12 mouse cellular contexts compared by ENCODE assay signal in the genomic region with DNA sequence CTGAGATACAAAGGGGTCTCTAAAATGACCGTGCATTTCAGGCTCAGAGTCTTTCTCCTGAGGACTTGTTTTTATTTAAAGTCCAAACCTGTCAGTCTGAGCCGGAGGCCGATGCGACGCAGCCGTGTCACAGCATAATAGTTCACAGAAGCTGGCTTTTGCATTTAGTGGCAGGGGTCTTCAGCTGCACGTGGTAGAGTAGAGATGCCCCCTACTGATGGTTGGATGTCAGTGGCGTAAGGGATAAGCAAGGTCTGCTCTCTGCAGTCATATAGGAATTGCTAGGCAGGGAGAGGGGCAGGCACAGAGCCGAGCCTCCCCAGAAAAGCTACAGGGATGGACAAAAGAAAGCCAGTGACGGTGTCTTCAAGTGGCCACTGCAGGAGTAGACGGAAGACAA. TPM values are rescaled to one million over a fixed set of nuclear protein-coding genes. Genes with fewer than 3 reads are reported as not detected.
DNase-seq lines count a peak whose midpoint lies in the region; ATAC-seq and TF ChIP-seq lines count a peak whose summit lies in the region.
"Had no signal": no experiment of that assay in that cellular context is flagged by ENCODE, and none has a peak within 500 bp of the region (broad histone marks: within the 10 kb centered on the region; RNA-seq: fewer than 3 reads in every experiment).

No protein-coding gene starts in this region.

- no peak overlapping the region for H3K27ac ChIP-seq in lung, postnatal 0 days (ENCODE audit: low read length)
- no peak overlapping the region for H3K27ac ChIP-seq in forebrain, embryonic 16.5 days (ENCODE audit: low read length)
- H3K27ac ChIP-seq in midbrain, embryonic 12.5 days (replicated peaks), result no peak overlapping the region

- H3K27me3 ChIP-seq in lung, postnatal 0 days (replicated peaks; ENCODE audit: insufficient read depth, low read length), result no peaks in the 10 kb centered on the region
- H3K27me3 ChIP-seq in forebrain, embryonic 16.5 days (replicated peaks; ENCODE audit: control insufficient read depth, insufficient read depth, low read length), result no peaks in the 10 kb centered on the region
- H3K27me3 ChIP-seq in midbrain, embryonic 12.5 days, result no peaks in the 10 kb centered on the region

- no peaks in the 10 kb centered on the region for H3K9me3 ChIP-seq in lung, postnatal 0 days (ENCODE audit: low read length)
- H3K9me3 ChIP-seq in forebrain, embryonic 16.5 days (ENCODE audit: control insufficient read depth, low read length), result no peaks in the 10 kb centered on the region
- no peaks in the 10 kb centered on the region for H3K9me3 ChIP-seq in midbrain, embryonic 12.5 days

- ATAC-seq in lung, postnatal 0 days, result no peak
- peak; percentile 54; the same call in 1 of the 2 replicates for ATAC-seq in forebrain, embryonic 16.5 days
- peak; percentile 63 for ATAC-seq in midbrain, embryonic 12.5 days (ENCODE audit: low FRiP score, low read depth)
- ATAC-seq in cerebellum, adult (ENCODE audit: insufficient number of reproducible peaks, low FRiP score, low TSS enrichment), result no peak

- no peak overlapping the region for H3K4me2 ChIP-seq in lung, postnatal 0 days (replicated peaks; ENCODE audit: low read depth, low read length)
- no peak overlapping the region for H3K4me2 ChIP-seq in forebrain, embryonic 16.5 days (ENCODE audit: low read length)
- no peak overlapping the region for H3K4me2 ChIP-seq in midbrain, embryonic 12.5 days (replicated peaks)

- TF ChIP-seq EP300 in lung, postnatal 0 days (IDR thresholded peaks at IDR 0.05), result no peak

- TF ChIP-seq CTCF in lung, postnatal 0 days (IDR thresholded peaks at IDR 0.05), result 0 out of 2 replicates have a peak, but pooled peaks have one; percentile 11
- TF ChIP-seq CTCF in lung, adult 2 months (IDR thresholded peaks at IDR 0.05; ENCODE audit: insufficient read depth, low read length), result no peak

- H3K4me1 ChIP-seq in lung, postnatal 0 days (ENCODE audit: insufficient read depth, low read depth, low read length), result no peaks in the 10 kb centered on the region
- no peaks in the 10 kb centered on the region for H3K4me1 ChIP-seq in lung, adult 2 months (ENCODE audit: control insufficient read depth, insufficient read depth, low read length)
- H3K4me1 ChIP-seq in forebrain, embryonic 16.5 days (replicated peaks; ENCODE audit: control insufficient read depth, insufficient read depth, low read length), result no peaks in the 10 kb centered on the region
- H3K4me1 ChIP-seq in midbrain, embryonic 12.5 days, result no peaks in the 10 kb centered on the region

- H3K36me3 ChIP-seq in lung, postnatal 0 days (ENCODE audit: insufficient read depth, low read length), result peaks cover 30% of the 10 kb centered on the region
- H3K36me3 ChIP-seq in forebrain, embryonic 16.5 days (ENCODE audit: control insufficient read depth, insufficient read depth), result peaks cover 4% of the 10 kb centered on the region; the same call in 1 of the 2 replicates
- H3K36me3 ChIP-seq in midbrain, embryonic 12.5 days, result peaks cover 35% of the 10 kb centered on the region

- H3K4me3 ChIP-seq in lung, postnatal 0 days (ENCODE audit: low read depth, low read length), result no peak overlapping the region
- no peak overlapping the region for H3K4me3 ChIP-seq in lung, adult 2 months (replicated peaks; ENCODE audit: extremely low read depth, low read depth, low read length)
- H3K4me3 ChIP-seq in forebrain, embryonic 16.5 days (replicated peaks; ENCODE audit: low read length), result no peak overlapping the region
- H3K4me3 ChIP-seq in midbrain, embryonic 12.5 days, result no peak overlapping the region

- 71% methylated on average over 11 of the region's 11 CpGs for WGBS in lung, postnatal 0 days
- WGBS in lung, adult 2 months, result 78% methylated on average over 11 of the region's 11 CpGs
- WGBS in forebrain, embryonic 16.5 days, result 62% methylated on average over 11 of the region's 11 CpGs
- 55% methylated on average over 11 of the region's 11 CpGs for WGBS in midbrain, embryonic 12.5 days

- no peak overlapping the region for H3K9ac ChIP-seq in lung, postnatal 0 days (replicated peaks; ENCODE audit: low read depth)
- H3K9ac ChIP-seq in forebrain, embryonic 16.5 days (replicated peaks; ENCODE audit: low read depth, low read length), result no peak overlapping the region
- H3K9ac ChIP-seq in midbrain, embryonic 12.5 days (replicated peaks), result no peak overlapping the region

- TF ChIP-seq POLR2A in lung, adult 2 months (IDR thresholded peaks at IDR 0.05; ENCODE audit: borderline replicate concordance, extremely low read depth, low read depth, low read length), result no peak

- DNase-seq in lung, postnatal 0 days (ENCODE audit: low spot score), result no peak
- DNase-seq in lung, adult 2 months, result no peak
- DNase-seq in retina, postnatal 1 day, result peak; percentile 48
- DNase-seq in spleen, postnatal 36 days (ENCODE audit: low spot score in 2 of 2), result no peak
- DNase-seq in adrenal gland, postnatal 36 days, result no peak
- DNase-seq: cerebellum, adult 9-11 months; heart, adult 18-20 months; kidney, postnatal 4 days; right cerebral cortex, adult 18-20 months had no signal

RNA-seq across cellular contexts. Expression of a gene that starts 8.0 kb away (rescaled TPM):
- 58.0 and 60.2 TPM in 2 replicates for polyA plus RNA-seq in lung, postnatal 0 days (2015; fragmentation: Nextera tagmentation; extraction: Ambion mirVana)
- polyA plus RNA-seq in lung, adult 2 months (2012; rRNA removed), result 116 and 117 TPM in 2 replicates
- polyA plus RNA-seq in forebrain, embryonic 16.5 days (2015; fragmentation: Nextera tagmentation; extraction: Ambion mirVana), result 19.3 and 21.7 TPM in 2 replicates
- 33.5 and 34.5 TPM in 2 replicates for polyA plus RNA-seq in midbrain, embryonic 12.5 days (2016; fragmentation: Nextera tagmentation; extraction: Ambion mirVana)
- total RNA-seq in adrenal gland, postnatal 36 days (2021), result 10 to 100 TPM; 58.4 to 69.0 TPM

RNA-seq across cellular contexts. Expression of a gene that starts 42.0 kb away (rescaled TPM):
- 5.2 and 7.3 TPM in 2 replicates for polyA plus RNA-seq in lung, postnatal 0 days (2015; fragmentation: Nextera tagmentation; extraction: Ambion mirVana)
- polyA plus RNA-seq in lung, adult 2 months (2012; rRNA removed), result 35.0 and 43.1 TPM in 2 replicates
- 16.4 and 21.3 TPM in 2 replicates for polyA plus RNA-seq in forebrain, embryonic 16.5 days (2015; fragmentation: Nextera tagmentation; extraction: Ambion mirVana)
- polyA plus RNA-seq in midbrain, embryonic 12.5 days (2016; fragmentation: Nextera tagmentation; extraction: Ambion mirVana), result 12.3 and 13.8 TPM in 2 replicates
- total RNA-seq in adrenal gland, postnatal 36 days (2021), result 10 to 100 TPM; 48.5 to 57.9 TPM

Comparison
In these comparisons a context has a peak if more than half of its experiments do, and no peak if none do; other contexts are left out.
1. ATAC-seq: peak in forebrain, embryonic 16.5 days (single experiment) and midbrain, embryonic 12.5 days (single experiment); none in lung, postnatal 0 days (single experiment) and cerebellum, adult (single experiment).